Mouse (Mus musculus) ZHBTc4 (cell line): ENCODE results near the gene Dctn3.
"Not testable (repeated sequence)": the region's sequence is repeated elsewhere in the genome, so short reads cannot be mapped to it uniquely, and the experiment has no call there.

Experiments used
- DNase-seq: peaks from one replicate; pipeline ENCODE4 v3.0.0-alpha.2; 2011; ENCODE audit warnings: low read depth, low spot score

Gene Dctn3

DNA sequence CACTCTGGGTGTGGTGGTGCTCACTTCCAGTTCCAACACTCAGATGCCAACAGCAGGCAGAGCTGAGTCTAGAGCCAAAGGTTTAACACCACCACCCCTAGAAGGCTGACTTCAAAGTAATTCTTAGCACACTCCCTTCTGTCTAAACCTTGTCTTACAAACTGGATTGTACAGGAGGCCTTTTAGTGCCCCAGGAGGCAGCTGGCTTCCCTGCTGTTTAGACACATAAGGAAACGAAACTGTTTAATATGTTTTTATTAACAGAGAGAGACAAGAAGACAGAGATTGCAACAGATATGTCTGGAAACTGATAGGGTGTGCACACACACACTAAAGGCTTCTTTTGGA is 15.3 kb upstream of the Dctn3 start:
- DNase-seq = no peak

DNA sequence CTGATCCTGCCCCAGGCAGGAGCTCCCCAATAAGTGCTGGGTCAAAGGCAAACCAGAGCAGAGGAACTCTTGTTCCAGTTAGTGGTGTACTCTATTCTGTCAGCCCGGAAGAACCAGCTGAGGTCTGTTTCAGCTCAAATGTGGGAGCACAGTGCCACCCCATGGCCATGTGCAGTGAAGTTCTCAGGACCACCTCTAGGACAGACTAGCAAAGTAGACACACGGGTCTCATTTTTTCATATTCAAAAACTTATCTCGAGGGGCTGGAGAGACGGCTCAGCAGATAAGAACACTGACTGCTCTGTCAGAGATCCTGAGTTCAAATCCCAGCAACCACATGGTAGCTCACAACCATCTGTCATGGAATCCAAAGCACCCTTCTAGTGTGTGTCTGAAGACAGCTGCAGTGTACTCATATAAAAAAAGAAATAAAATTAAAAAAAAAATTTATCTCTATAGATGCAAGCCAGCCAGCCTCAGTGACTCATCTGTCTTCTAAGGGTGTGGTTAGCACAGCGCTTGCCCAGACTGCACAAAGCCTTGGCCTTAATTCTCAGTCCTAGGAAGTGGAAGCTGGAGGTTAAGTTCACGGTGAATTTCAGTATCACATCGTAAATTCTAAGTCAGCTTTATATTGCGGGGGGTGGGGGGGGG is 14.8 kb upstream of the Dctn3 start:
- DNase-seq = peak; percentile 67

DNA sequence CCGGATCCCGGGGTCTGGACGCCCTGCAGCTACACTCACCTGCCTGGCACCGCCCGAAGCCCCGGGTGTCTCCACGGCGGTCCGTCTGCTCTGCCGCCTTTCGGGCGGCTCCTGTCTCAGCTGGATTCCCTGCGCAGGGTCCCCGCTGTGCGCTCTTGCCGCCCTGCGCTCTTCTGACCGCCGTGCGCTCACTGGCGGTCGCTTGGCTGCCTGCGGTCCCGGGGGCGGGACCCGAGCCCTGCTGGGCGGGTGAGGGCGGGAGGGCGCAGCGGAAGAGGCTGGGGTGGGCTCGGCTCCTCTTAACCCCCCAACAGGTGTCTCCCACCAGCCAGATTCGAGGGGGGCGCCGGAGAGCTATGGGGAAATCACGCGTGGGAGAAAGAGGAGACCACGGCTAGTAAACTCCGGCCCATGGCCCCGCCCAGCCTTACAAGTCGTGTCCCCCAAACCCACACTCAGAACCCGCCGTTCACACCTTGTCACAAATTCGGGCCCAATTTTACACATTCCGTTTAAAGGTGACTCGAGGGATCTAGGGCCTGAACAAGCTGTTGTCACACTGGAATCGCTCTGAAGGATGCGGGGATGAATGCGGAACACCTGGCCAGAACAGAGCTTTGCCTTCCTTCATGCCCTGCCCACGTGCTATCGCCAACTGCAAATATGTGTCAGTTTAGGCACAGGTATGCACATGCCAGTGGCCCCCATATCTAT is 8.2 kb upstream of the Dctn3 start, which contains the start of gene Arid3c:
Gene Arid3c (minus strand): TSS at position 91 of the 714 bp plus-strand sequence.
- peak; percentile 84 for DNase-seq

DNA sequence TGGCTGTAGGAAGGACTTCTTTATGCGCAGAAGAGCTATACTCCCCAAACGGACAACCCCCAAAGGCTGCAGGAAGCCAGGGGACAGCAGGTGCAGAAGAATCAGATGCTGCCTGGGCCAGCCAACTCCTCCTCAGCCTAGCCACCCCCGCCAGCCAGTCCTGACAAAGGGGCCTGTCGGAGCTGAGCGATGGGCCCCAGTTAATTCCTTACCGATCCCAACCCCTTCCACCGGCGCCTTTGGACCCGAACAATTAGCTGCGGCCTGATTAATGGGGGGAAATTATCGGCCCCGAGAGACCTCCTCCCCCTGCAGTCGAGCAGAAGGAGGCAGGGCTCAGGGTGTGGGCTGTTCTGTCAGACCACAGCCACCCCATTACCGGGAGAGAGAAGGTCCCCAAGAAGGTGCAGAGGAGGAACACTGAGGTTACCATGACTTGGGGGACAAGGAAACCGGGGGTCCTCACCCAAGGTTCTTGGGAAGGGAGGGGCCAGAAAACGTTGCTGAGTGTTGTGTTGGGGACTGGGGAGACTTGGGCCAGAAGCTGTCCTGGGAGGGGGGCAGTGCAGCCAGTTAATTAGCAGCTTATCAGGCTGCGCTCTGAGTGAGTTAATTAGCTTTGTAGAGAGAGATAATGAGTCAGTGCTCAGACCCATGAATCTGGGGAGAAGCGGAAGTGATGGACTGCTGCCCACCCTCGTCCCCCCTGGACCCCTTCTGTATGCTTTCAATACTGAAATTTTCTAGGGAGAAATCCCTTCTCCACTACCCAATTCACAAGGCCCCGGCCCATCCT is 4.1 kb upstream of the Dctn3 start:
- no peak for DNase-seq

DNA sequence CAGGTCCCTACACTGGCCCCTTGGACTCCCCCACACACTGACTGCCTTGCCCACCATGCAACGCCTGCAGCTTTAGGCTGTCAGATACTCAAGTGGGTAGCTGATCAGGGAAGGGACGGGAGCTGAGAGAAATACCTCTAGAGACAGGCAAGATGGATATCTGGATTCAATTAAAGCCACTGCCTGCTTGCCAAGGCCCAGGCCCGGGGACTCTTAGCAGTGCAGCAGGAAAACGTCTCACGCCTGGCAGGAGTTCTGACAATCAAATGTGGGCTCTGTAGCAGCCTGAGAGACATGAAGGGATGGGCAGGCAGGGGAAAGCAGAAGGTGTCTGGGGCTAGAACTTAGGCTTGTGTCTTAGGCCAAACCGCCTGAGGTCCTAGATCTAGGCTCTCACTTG is 6.1 kb downstream of the Dctn3 start:
- DNase-seq = no peak

DNA sequence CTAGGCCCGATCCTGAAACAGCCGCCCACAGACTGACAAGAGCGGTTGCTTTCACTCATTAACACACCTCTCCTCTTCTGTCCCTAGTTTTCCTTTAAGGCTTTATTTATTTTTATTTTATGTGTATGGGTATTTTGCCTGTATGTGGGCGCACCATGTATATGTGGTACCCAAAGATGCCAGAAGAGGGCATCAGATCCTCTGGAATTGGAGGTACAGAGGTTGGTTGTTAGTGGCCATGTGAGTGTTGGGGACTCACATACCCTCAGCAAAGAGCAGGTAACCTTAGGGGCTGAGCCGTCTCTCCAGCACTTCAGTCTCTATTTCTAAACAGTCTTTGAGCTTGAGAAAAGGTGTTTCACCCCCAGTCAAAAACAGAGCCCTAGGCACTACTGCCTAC is 7.4 kb downstream of the Dctn3 start:
- no peak for DNase-seq

DNA sequence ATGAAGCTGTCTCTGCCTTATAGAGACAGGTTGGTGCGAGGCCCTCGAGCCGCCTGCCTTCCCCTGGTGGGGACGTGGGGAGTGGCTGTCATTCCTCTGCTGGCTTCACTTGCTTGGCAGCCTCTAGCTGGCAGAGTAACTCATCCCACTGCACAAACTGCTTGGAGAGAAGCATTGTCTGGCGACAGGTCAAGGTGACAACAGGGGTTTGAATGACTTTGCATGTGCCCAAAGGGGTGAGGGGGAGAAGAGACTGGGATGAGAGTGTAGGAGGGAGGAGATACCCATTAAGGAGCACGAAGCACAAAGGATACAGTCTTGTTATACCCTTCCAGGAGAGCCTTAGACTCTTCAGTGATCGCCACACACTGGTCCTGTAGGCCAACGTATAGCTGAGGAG is 7.9 kb downstream of the Dctn3 start:
- DNase-seq = no peak

DNA sequence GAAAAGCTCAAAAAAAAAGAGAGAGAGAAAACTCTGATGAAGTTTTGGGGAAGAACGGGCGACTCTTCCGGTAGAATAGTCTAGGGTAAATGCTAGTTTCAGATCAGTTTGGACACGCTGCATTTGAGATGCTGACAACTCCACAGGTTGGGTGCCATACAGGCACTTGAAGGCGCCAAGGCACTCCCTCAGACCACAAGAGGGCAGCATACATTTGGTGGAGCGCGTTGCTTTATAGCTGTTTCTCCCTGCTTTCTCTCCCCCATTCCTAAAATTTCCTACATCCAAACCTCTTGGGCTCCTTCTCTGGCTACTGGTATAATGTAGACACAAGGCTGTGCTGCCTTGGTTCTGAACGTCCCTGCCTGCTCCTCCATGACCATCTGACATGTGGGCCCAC is 8.7 kb downstream of the Dctn3 start:
- peak; percentile 79 for DNase-seq

DNA sequence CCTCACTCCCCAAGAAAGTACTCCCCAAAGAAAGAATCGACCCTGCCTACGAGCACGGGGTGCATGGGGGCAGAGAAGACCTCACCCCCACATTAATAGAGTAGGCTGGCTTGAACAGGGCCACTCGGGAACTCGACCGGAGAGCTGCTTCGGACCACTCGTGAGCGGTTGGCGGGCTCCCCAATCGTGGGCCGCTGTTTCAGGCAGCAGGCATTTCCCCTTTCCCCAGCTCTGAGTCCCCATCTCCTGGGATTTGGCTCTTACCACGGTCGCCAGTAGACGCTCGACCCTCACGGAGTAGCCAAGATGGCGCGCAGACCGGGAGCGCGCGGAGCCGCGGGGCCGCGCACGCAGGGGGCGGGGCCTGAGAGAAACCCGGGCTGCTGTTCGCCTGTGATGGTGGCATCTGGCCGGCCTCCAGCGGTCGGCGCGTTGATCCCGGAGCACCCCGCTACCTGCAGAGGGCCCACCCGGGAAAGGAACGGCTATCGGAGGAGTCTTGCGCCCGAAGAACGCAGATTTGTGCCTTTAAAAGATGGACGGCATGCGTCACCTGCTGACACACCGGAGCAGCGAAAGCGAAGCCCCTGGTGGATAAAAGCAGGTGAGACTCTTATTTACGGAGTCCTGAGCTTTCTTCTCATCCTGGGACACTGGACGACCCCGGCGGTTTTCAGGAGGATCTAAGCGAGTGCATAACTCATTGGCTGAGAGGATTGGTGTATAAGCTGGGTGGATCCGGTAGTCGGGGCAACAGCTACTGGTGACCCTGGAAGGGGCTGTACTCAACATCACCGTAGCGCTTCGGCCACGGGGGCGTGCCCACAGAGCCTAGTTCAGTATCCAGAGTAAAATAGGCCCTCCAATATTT is 9.5 kb downstream of the Dctn3 start, which contains the start of gene Rpp25l:
Gene Rpp25l (minus strand): TSS at position 338 of the 871 bp plus-strand sequence.
- peak; percentile 91 for DNase-seq

DNA sequence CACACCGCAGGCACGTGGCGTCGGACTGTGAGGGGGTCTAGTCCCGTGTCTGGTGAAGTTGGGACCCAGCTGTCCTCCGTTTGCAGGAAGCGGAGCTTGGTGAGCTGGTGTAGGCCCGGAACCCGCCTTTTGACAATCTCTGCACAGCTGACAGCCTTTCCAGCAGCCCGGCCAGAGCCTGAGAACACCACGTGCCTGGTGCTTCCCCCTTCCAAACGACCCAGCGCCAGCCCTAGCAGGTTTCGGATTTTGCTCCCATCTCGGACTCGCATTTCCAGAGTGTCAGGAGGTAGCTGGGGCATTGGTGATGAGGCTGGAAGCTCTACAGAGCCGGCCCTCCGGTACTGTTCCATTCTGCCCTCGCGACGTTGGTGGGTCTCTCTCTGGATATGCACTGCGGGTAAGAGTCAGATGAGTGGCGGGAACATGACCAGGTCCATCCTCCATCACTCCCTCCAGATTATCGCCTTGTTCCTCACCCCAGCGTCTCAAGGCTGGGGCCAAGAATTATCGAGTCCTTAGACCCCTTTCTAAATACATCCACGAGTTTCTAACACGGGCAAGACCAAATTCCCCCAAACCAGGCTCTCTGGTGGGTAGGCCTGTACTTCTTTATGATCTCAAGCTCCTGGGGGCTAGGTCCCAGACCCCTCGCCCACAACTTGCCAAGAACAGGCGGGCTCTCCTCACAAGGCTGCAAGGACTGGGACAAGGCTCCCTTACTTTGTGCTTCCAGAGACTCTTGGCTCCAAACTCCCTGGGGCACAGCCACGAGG is 10.4 kb downstream of the Dctn3 start:
- no peak for DNase-seq

DNA sequence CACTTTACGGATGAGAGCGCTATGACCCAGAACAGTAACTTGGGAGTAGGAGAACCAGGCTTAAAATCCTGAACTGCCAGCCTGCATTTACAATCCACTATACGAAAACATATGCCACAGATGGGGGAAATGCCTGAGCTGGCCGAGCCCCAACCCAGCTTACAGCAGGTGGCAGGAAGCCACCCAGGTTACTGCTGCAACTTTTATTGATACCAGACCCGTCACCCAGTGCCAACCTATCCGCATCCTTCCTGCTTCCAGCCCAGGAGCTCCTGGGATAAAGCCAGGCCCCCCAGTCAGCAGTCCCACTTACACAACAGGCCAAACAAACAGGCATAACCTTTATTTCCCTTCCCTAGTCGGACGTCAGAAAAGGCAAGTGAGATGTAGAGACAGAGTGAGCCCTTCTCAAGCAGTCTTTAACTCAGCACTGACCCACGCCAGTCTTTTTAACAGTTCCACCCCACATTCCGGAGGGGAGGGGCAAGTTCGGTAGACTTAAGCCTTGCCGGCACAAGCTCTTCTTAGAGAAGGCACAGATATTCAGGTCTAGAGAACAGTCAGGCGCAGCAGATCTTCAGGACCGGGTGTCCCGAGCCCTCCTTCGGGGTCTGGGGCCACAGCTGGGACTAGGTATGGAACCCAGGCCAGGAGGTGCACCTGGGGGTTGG is 11.1 kb downstream of the Dctn3 start:
- DNase-seq = peak; percentile 83

DNA sequence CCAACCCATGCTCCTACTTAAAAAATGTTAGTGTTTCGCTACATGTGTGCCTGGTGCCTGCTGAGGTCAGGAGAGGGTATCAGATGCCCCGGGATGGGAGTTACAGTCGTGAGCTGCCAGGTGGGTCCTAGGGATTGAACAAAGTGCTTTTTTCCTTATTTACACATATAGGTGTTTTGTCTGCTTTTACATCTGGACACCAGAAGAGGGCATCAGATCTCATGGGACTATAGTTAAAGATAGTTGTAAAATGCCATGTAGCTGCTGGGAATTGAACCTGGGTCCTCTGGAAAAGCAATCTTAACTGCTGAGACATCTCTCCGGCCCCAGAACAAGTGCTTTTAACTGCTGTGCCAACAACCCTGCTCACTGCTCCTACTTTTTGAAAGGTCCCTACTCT is 12.7 kb downstream of the Dctn3 start:
- no peak for DNase-seq

DNA sequence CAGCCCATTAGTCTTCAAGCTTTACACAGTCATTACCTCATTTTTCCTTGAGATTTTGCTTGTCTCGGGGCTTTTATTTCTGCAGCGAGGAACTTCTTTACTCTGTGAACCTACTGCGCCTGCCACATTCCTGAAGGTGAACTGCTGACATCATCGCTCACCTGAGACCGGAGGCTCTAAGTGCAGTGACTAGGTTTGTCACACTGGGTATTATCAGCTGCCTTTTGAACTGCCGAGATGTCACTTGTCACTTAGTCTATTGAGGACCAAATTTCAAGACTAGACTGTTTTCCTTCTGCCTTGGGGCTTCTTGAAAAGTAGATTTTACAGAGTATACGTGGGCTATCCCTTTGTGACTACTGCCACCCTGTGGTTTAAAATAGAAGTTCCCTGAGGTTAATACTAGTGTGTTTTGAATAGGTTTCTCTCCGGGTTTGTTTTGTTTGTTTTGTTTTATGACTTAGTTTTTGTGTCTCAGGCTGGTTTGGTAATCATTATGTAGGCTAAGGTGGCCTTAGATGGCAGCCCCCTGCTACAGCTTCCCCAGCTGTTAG is 14.7 kb downstream of the Dctn3 start:
- peak; percentile 72 for DNase-seq

DNA sequence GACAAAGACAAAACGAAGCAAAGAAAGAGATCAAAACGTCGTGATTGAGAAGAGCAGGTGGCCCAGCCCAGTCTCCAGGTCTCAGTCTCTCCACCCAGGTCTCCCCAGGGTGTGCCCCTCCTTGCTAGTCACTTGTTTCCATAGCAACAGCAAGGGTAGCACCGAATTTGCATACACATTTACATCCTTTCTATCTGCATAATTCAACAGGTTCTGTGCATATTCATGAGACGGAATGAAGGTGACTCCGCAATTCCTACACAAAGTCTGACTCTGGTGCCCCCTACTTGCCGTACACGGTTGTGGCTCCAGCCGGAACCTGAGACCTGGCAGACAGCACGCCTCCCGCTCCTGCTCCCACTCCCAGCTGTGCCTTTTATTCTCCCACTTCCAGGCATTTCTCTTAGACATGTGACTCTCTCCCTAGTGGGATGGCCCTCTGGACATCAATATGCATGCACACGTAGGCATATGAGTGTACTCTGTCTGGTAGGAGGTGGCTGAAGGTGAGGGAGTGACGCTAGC is 15.9 kb downstream of the Dctn3 start:
- peak; percentile 95 for DNase-seq

DNA sequence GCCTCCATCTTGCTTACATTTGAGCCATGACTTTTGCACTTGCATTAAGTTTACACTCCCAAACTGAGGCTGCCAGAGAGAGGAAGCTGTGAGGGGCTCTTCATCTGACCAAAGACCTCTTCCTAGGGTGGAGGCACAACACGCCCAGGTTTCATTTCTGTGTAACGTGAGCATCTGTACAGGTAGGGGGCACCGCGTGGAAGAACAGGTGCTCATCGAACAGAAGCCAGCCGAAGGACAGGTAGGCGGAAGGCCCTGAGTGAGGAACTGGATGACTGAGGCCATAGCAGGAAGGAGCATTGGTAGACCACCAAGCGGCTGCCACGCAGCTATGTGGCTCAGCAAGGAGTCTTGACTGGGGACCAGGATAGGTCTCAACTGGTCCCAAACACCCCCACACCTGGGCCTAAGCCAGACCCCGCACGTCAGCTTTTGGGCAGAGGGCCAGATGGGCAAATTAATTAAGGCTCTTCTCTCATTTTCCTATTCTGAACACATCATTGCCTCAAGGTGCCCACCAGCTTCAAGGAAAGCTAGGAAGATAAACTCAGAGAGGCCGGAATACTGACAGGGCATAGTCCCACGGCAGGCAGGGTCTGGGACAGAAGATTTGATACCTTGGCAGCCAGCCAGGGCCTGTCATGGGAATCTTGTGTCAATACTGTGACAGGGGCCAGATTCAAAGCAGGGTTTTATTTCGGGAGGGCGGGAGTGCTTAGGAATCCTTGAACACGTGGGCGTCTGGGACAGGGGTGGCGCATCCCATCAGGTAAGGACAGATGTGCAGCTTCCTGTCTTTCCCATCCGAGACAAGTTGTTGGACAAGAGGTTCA is 16.8 kb downstream of the Dctn3 start:
- no peak for DNase-seq

DNA sequence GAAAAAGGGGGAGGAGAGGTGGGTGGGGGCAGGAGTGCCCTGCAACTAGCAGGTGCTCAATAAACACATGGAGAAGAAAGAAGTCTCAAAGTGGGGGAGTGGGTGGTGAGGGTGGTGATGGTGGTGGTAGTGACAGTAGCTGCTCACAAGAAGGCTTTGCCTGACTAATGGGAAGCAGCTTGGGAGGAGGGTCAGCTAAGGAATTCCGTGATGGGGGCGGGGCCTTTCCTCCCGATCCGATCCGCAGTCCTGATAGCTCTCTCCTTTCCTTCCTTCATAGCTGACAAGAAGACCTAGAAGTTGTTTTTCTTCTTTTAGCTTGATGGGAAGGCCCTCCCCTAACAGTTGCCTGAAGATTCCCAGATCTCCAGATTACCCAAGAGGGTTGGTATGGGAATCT is 18.3 kb downstream of the Dctn3 start:
- DNase-seq = peak; percentile 57

DNA sequence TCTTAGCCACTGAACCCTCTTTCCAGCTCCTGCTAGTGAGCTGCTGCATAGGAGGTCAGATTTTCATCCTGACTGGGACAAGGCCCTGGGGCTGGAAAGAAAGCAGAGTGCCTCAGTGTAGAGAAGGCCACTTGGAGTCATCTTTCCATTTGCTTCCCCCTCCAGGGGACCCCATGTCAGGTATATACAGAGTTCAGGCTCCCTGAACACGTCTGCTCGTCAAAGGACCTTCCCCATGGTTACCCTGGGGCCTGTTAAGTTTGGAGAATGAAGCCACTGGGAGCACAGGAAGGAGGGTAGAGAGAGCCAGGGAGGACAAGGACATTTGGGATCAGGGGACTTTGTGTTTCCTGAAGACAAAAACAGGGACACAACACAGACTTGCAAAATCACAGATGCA is 20.7 kb downstream of the Dctn3 start:
- not testable (repeated sequence) for DNase-seq

DNA sequence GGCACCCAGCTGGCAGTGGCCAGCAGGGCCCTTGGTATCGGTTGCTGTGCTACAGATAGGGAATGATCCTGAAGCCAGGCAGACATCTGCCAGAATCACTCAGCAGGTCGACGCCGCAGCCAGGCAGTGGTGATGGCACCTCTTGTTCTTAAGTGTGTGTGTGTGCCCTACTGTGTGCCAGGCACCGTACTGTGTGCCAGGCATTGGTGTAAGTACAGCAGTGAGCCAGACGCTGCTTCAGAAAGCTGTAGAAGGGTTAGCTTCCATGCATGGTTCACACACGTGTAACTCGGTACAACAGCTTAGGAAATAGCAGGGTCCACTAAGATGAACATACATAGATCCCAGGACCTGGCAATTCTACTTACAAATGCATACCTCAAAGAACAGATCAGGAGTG is 22.7 kb downstream of the Dctn3 start:
- DNase-seq = not testable (repeated sequence)

DNA sequence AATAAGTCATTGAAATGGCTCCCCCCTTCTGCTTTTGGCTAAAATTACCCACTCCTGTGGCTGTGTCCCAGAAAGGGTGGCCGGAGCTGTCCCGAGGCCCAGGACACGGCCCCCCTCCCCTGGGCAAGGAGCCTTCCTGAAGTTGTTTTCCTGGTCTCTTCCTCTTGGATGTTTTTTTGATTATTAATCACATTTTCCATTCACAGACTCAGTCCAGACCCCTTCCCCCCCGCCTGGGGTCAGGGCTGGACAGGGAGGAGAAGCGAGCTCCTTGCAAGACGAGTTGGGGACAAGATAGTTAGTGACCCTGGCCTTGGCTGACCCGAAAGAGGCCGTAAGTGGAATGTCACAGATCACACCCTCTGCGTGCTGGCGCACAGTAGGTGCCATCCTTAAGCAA is 23.2 kb downstream of the Dctn3 start, which contains the start of gene Il11ra1:
Gene Il11ra1 (plus strand): TSS at position 207 of the 400 bp plus-strand sequence.
- DNase-seq = not testable (repeated sequence)
